In the genomic region with DNA sequence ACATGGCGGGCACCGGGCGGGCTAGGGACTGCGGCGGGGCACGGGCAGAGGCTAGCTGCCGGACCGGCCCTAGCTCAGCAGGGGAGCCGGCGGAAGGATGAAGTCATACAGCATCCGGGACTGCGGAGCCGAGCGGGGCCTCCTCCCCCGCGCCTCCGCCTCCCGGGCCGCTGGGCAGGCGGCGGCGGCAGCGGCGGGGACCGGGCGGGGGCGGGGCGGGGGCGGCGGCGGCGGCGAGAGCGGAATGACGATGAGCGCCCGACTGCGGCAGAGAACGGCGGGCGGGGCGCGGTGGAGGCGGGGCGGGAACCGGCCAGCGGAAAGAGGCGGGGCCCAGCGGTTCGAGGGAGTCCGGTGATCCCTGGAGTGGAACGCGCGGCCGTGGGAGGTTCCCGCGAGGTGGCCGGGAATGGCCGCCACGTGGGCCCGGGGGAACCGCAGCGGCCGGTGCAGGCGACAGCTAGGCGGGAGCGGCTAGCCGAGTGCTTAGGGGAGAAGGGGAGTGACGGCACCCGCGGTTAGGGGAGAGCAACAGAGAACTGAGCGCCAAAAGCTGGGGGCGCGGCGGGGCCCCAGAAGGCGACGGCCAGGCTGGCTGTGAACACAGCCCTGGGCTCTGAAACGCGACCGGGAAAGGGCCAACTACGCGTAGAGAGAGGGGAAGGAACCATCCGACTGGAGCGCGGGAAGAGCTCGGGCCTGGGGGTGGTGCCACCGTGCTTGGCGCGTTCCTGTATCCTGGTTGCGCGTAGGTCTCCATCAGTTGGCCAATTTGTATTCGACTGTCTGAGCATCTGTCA, we compare ENCODE assay signal across 7 mouse cellular contexts. TPM values are rescaled to one million over a fixed set of nuclear protein-coding genes. Genes with fewer than 3 reads are reported as not detected.
DNase-seq lines count a peak whose midpoint lies in the region; ATAC-seq lines count a peak whose summit lies in the region.

TSS of gene Camk2n2 (minus strand) at position 97 of the 800 bp plus-strand sequence.

- peak; percentile 9 for DNase-seq in T-cell, adult 2 months (ENCODE audit: low spot score)
- DNase-seq in cerebellum, adult 18-20 months = peak; percentile 86 to 87
- DNase-seq in hindbrain, embryonic 10.5 days (ENCODE audit: low spot score) = peak; percentile 74
- peak in 1 of 2 experiments; percentile 45 for DNase-seq in layer of hippocampus, postnatal 36 days
- DNase-seq in lung, postnatal 25 days (ENCODE audit: low spot score) = peak; percentile 55
- DNase-seq in right cerebral cortex, adult 18-20 months = peak; percentile 60

- peak; percentile 52 for ATAC-seq in forebrain, embryonic 15.5 days (replicated peaks)

- H3K9ac ChIP-seq in forebrain, embryonic 15.5 days (replicated peaks) = peak within 1 kb of the TSS; percentile 92

- H3K27ac ChIP-seq in forebrain, embryonic 15.5 days (replicated peaks) = peak within 1 kb of the TSS; percentile 92
- H3K27ac ChIP-seq in hindbrain, embryonic 10.5 days = peak within 1 kb of the TSS; percentile 95

- no peaks in the 10 kb centered on the region for H3K27me3 ChIP-seq in forebrain, embryonic 15.5 days
- H3K27me3 ChIP-seq in hindbrain, embryonic 10.5 days (ENCODE audit: insufficient read depth, poor library complexity, severe bottlenecking) = peaks cover 26% of the 10 kb centered on the region

- peak within 1 kb of the TSS; percentile 84 for H3K4me2 ChIP-seq in forebrain, embryonic 15.5 days (replicated peaks)

- peaks cover 5% of the 10 kb centered on the region; the same call in 1 of the 2 replicates for H3K36me3 ChIP-seq in forebrain, embryonic 15.5 days
- H3K36me3 ChIP-seq in hindbrain, embryonic 10.5 days = peaks cover 16% of the 10 kb centered on the region

- H3K4me3 ChIP-seq in forebrain, embryonic 15.5 days = peak within 1 kb of the TSS; percentile 90
- H3K4me3 ChIP-seq in hindbrain, embryonic 10.5 days = peak within 1 kb of the TSS; percentile 80

- H3K9me3 ChIP-seq in forebrain, embryonic 15.5 days = no peaks in the 10 kb centered on the region
- no peaks in the 10 kb centered on the region for H3K9me3 ChIP-seq in hindbrain, embryonic 10.5 days

- peaks cover 36% of the 10 kb centered on the region for H3K4me1 ChIP-seq in forebrain, embryonic 15.5 days
- peaks cover 40% of the 10 kb centered on the region for H3K4me1 ChIP-seq in hindbrain, embryonic 10.5 days (replicated peaks)

- WGBS in forebrain, embryonic 15.5 days = 1% methylated on average over 79 of the region's 92 CpGs
- 1% methylated on average over 85 of the region's 92 CpGs for WGBS in hindbrain, embryonic 10.5 days

RNA-seq across cellular contexts. Expression of gene Camk2n2, which starts in this region (rescaled TPM):
- polyA plus RNA-seq in forebrain, embryonic 15.5 days (2015; fragmentation: Nextera tagmentation; extraction: Ambion mirVana) = 19.2 and 20.9 TPM in 2 replicates
- polyA plus RNA-seq in hindbrain, embryonic 10.5 days (2016; fragmentation: Nextera tagmentation; extraction: Ambion mirVana) = 2.6 and 4.2 TPM in 2 replicates
- 10 to 100 TPM; 83.0 to 88.3 TPM for total RNA-seq in layer of hippocampus, postnatal 36 days (2021)
